Mouse (Mus musculus) embryo, embryonic 9.5 days (tissue): Measurements from ENCODE around the gene Meis3.

Experiments used
- DNase-seq: peaks from one replicate; pipeline ENCODE4 v3.0.0-alpha.2; 2017; ENCODE audit errors: extremely low spot score

Gene Meis3

GRCm38 (mm10) chr7:16210862-16211365 is 36.0 kb downstream of the Meis3 start:
- DNase-seq, result peak; percentile 8

GRCm38 (mm10) chr7:16213196-16213595 is 38.3 kb downstream of the Meis3 start:
- no peak for DNase-seq

- no peak for DNase-seq
These were observed 39.1 kb downstream of the Meis3 start for GRCm38 (mm10) chr7:16213986-16214385.

- peak; percentile 97 for DNase-seq
These were observed 46.8 kb downstream of the Meis3 start, which contains the start of gene Dhx34 for GRCm38 (mm10) chr7:16221582-16222272. Gene Dhx34, minus strand, starts transcription at chr7:16222037.

GRCm38 (mm10) chr7:16229869-16230268 is 55.0 kb downstream of the Meis3 start:
- DNase-seq, result peak; percentile 70
